Mouse (Mus musculus) ES-Bruce4 (cell line): ENCODE results near the gene Olfr979. TPM values are rescaled to one million over a fixed set of nuclear protein-coding genes. Genes with fewer than 3 reads are reported as not detected.
A peak's percentile ranks its signal among the peaks of the same experiment; 100 is the strongest.
"Not testable (repeated sequence)": the region's sequence is repeated elsewhere in the genome, so short reads cannot be mapped to it uniquely, and the experiment has no call there.

Source experiments
- H3K27ac ChIP-seq: 2 replicates; pipeline ENCODE4 v1.5.1; 2012; ENCODE audit warnings: low read length, inconsistent platforms; ENCODE audit not compliant: insufficient read depth
- H3K27me3 ChIP-seq: 2 replicates; pipeline ENCODE4 v1.6.1; 2012; ENCODE audit warnings: mild to moderate bottlenecking, low read length, inconsistent platforms; ENCODE audit not compliant: control insufficient read depth, poor library complexity, insufficient read depth, severe bottlenecking
- H3K36me3 ChIP-seq: 2 replicates; pipeline ENCODE4 v1.6.1; 2012; ENCODE audit warnings: inconsistent platforms, mild to moderate bottlenecking, low read length, moderate library complexity; ENCODE audit not compliant: control insufficient read depth, poor library complexity, insufficient read depth, severe bottlenecking
- H3K4me1 ChIP-seq: one replicate; pipeline ENCODE4 v1.8.1; 2011; ENCODE audit warnings: low read length; ENCODE audit not compliant: control insufficient read depth, insufficient read depth
- H3K4me3 ChIP-seq: 2 replicates; pipeline ENCODE4 v1.5.1; 2011; ENCODE audit warnings: low read depth, mild to moderate bottlenecking, low read length
- H3K9ac ChIP-seq: 2 replicates; pipeline ENCODE4 v1.6.1; 2012; ENCODE audit warnings: low read depth, mild to moderate bottlenecking, inconsistent platforms; ENCODE audit not compliant: poor library complexity, severe bottlenecking
- H3K9me3 ChIP-seq: replicated peaks from 2 replicates; pipeline ENCODE4 v1.6.1; 2012; ENCODE audit warnings: mild to moderate bottlenecking, low read length, inconsistent platforms; ENCODE audit not compliant: control insufficient read depth, poor library complexity, insufficient read depth, severe bottlenecking
- CTCF ChIP-seq: IDR thresholded peaks from one replicate; pipeline ENCODE4 v1.8.1; 2011; ENCODE audit warnings: low read depth, low read length
- EP300 ChIP-seq: IDR thresholded peaks from 2 replicates; pipeline ENCODE4 v1.6.1; 2011; ENCODE audit warnings: low read depth, low read length; ENCODE audit not compliant: insufficient read depth
- POLR2A ChIP-seq: IDR thresholded peaks from one replicate; pipeline ENCODE4 v1.8.1; 2011; ENCODE audit warnings: low read length; ENCODE audit not compliant: insufficient read depth
- polyA plus RNA-seq: library from polyadenylated mRNA; stranded (reverse); fragments of >200 nt; gene quantifications from 2 replicates; pipeline ENCODE4 v1.2.4, GENCODE M21; 2011; ENCODE audit warnings: low read depth; ENCODE audit not compliant: missing spikeins, insufficient read depth, insufficient read length

The Olfr979 gene
- polyA plus RNA-seq: not detected in 2 replicates

- H3K4me3 ChIP-seq: no peak within 1 kb of the TSS
- no peaks in the 10 kb centered on the region for H3K4me1 ChIP-seq
- H3K27ac ChIP-seq: no peak within 1 kb of the TSS
- no peak within 1 kb of the TSS for H3K9ac ChIP-seq
- TF ChIP-seq CTCF (no peak), EP300 (no peak), POLR2A (no peak)
- H3K36me3 ChIP-seq: no peaks in the 10 kb centered on the region
- H3K9me3 ChIP-seq: no peaks in the 10 kb centered on the region
- H3K27me3 ChIP-seq: no peaks in the 10 kb centered on the region
These were observed at the start of gene Olfr979 for GRCm38 (mm10) chr9:40003365-40003764. TSS of gene Olfr979 (minus strand) at chr9:40003465.

- no peak overlapping the region for H3K27ac ChIP-seq
- no peaks in the 10 kb centered on the region for H3K36me3 ChIP-seq
- TF ChIP-seq POLR2A: no peak
- no peak for TF ChIP-seq EP300
- TF ChIP-seq CTCF: no peak
- H3K4me1 ChIP-seq: no peaks in the 10 kb centered on the region
- no peak overlapping the region for H3K9ac ChIP-seq
- H3K27me3 ChIP-seq: no peaks in the 10 kb centered on the region
- no peaks in the 10 kb centered on the region for H3K9me3 ChIP-seq
- no peak overlapping the region for H3K4me3 ChIP-seq
These were observed 46.9 kb upstream of the Olfr979 start for GRCm38 (mm10) chr9:40050138-40050537.

- Histone ChIP-seq H3K4me3 (no peak within 1 kb of the TSS), H3K27me3 (no peaks in the 10 kb centered on the region), H3K27ac (no peak within 1 kb of the TSS), H3K36me3 (no peaks in the 10 kb centered on the region), H3K9me3 (no peaks in the 10 kb centered on the region), H3K9ac (no peak within 1 kb of the TSS), H3K4me1 (no peaks in the 10 kb centered on the region)
- TF ChIP-seq EP300: no peak
- TF ChIP-seq CTCF: no peak
- no peak for TF ChIP-seq POLR2A
These were observed 17.9 kb upstream of the Olfr979 start, which contains the start of gene Olfr981 for GRCm38 (mm10) chr9:40021164-40021563. TSS of gene Olfr981 (plus strand) at chr9:40021464.

GRCm38 (mm10) chr9:40009482-40009881 is 6.2 kb upstream of the Olfr979 start, which contains the start of gene Olfr980:
TSS of gene Olfr980 (minus strand) at chr9:40009582.
- TF ChIP-seq CTCF (no peak), EP300 (no peak), POLR2A (no peak)
- H3K36me3 ChIP-seq: no peaks in the 10 kb centered on the region

GRCm38 (mm10) chr9:39991813-39992212 is 11.5 kb downstream of the Olfr979 start, which contains the start of gene Olfr978:
TSS of gene Olfr978 (plus strand) at chr9:39992113.
- H3K9ac ChIP-seq: no peak within 1 kb of the TSS
- TF ChIP-seq POLR2A (no peak), EP300 (no peak), CTCF (no peak)
- H3K4me3 ChIP-seq: no peak within 1 kb of the TSS
- H3K27me3 ChIP-seq: no peaks in the 10 kb centered on the region
- H3K36me3 ChIP-seq: no peaks in the 10 kb centered on the region
- H3K4me1 ChIP-seq: no peaks in the 10 kb centered on the region
- H3K9me3 ChIP-seq: no peaks in the 10 kb centered on the region
- no peak within 1 kb of the TSS for H3K27ac ChIP-seq

More at GRCm38 (mm10) chr9:40009482-40009881, 6.2 kb upstream of the Olfr979 start, which contains the start of gene Olfr980:
- Histone ChIP-seq H3K9me3 (no peaks in the 10 kb centered on the region; the same call in 1 of the 2 replicates), H3K4me3 (no peak within 1 kb of the TSS), H3K27me3 (no peaks in the 10 kb centered on the region), H3K4me1 (no peaks in the 10 kb centered on the region), H3K9ac (no peak within 1 kb of the TSS), H3K27ac (no peak within 1 kb of the TSS)

- not testable (repeated sequence) for H3K9me3 ChIP-seq, H3K4me3 ChIP-seq, H3K4me1 ChIP-seq, H3K9ac ChIP-seq, H3K27me3 ChIP-seq, H3K36me3 ChIP-seq
- peak overlapping the region; percentile 44; the same call in 1 of the 2 replicates for H3K27ac ChIP-seq
These were observed 26.6 kb downstream of the Olfr979 start for GRCm38 (mm10) chr9:39976581-39977145.

- H3K4me1 ChIP-seq, H3K9ac ChIP-seq, H3K27ac ChIP-seq, H3K4me3 ChIP-seq, H3K36me3 ChIP-seq, H3K27me3 ChIP-seq, H3K9me3 ChIP-seq: not testable (repeated sequence)
These were observed 42.2 kb downstream of the Olfr979 start, which contains the start of gene Olfr976 for GRCm38 (mm10) chr9:39961033-39961432. TSS of gene Olfr976 (minus strand) at chr9:39961133.
